Mouse (Mus musculus) liver, embryonic 14.5 days (tissue): ENCODE results near the gene Uqcc2.

ENCODE experiments used
- CTCF ChIP-seq: IDR thresholded peaks from 2 replicates; pipeline ENCODE4 v1.5.1; 2016; ENCODE audit warnings: antibody characterized with exemption, low read depth, control low read depth
- EP300 ChIP-seq: IDR thresholded peaks from 2 replicates; pipeline ENCODE4 v1.6.1; 2016; ENCODE audit warnings: antibody characterized with exemption, low read depth

- TF ChIP-seq EP300 (no peak), CTCF (no peak)
Measured at GRCm38 (mm10) chr17:27073126-27073525, 60.6 kb downstream of the Uqcc2 start.
